Mouse (Mus musculus): ENCODE measurements around the gene H2-DMb1.

- TF ChIP-seq EP300 (IDR thresholded peaks at IDR 0.05; ENCODE audit: low read length): peak; percentile 76
- no peak for TF ChIP-seq UBTF (IDR thresholded peaks at IDR 0.05; ENCODE audit: low read depth, low read length)
- no peak for TF ChIP-seq ZMIZ1 (IDR thresholded peaks at IDR 0.05; ENCODE audit: low read depth, low read length)
- TF ChIP-seq POLR2A (IDR thresholded peaks at IDR 0.05; ENCODE audit: low read depth, low read length): no peak
- no peak for TF ChIP-seq USF1 (IDR thresholded peaks at IDR 0.05; ENCODE audit: low read depth, low read length)
- no peak for TF ChIP-seq MEF2A (IDR thresholded peaks at IDR 0.05; ENCODE audit: borderline replicate concordance, low read depth, low read length)
- TF ChIP-seq USF2 (conservative IDR thresholded peaks at IDR 0.05; ENCODE audit: low read depth, low read length): no peak
- TF ChIP-seq ZC3H11A (IDR thresholded peaks at IDR 0.05; ENCODE audit: low read depth, low read length): no peak
Observed at GRCm38 (mm10) chr17:34104804-34105203, 48.1 kb upstream of the H2-DMb1 start.
